Mouse (Mus musculus) monocyte, adult 5-6 weeks (primary cell): ENCODE data around the gene Olfr504. TPM values are rescaled to one million over a fixed set of nuclear protein-coding genes. Genes with fewer than 3 reads are reported as not detected.
"Not testable (repeated sequence)": the region's sequence is repeated elsewhere in the genome, so short reads cannot be mapped to it uniquely, and the experiment has no call there.

Experiments
- ATAC-seq: fragments of 153-309, 156-312 bp; replicated peaks from 2 replicates; pipeline ENCODE4 v1.8.0; 2017; ENCODE audit warnings: mild to moderate bottlenecking; ENCODE audit not compliant: low TSS enrichment, insufficient number of reproducible peaks, severe bottlenecking, poor library complexity, low FRiP score
- total RNA-seq: library from RNA; stranded (forward); fragments of 200-1000, 200-491, 200-594 nt; gene quantifications from 3 replicates; pipeline ENCODE4 v1.2.3, GENCODE M21; 2017

Gene Olfr504
- total RNA-seq, result not detected in 3 replicates

DNA sequence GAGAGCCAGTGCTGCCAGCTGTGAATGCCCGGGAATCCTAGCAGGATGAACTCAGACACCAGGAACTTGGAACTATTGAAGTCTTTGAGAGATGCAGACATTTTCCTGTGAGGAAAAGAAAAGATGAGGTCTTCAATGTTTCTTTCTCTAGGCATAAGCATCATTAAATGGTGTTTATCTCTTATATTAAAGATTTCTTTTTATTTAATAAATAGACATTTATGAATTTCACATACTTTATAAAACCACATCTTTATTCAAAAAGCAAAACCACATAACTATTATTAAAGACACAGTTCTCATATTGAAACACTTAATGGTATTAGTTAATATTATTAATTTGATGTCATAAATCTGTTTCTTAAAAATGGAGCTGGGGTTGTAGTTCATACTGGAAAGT lies at the start of gene Olfr504:
Gene Olfr504 (minus strand): TSS at position 101 of the 400 bp plus-strand sequence.
- ATAC-seq, result no peak

GRCm38 (mm10) chr7:108614110-108614509 lies 48.5 kb upstream of the Olfr504 start:
- no peak for ATAC-seq

GRCm38 (mm10) chr7:108610487-108610886 lies 44.9 kb upstream of the Olfr504 start, which contains the start of gene Olfr506:
Gene Olfr506 (plus strand): TSS chr7:108610787.
- ATAC-seq, result no peak

DNA sequence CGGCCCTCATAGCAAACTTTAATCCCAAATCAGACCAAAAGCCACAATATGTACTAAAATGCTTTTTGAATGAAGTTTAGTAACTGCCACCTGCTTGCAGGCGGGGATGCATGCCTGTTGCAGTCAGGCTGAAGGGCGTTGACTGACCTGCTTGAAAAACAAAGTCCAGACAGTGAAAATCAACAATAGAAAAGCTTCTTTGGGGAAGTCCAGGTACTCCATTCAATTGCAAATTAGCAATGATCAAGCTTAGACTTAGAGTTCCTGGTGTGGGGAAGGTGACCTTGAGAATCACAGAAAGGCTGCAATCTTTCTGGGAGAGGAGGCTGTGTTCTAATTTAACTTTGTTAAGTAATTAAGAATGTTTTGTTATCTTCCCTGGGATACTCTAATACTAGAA lies 36.3 kb upstream of the Olfr504 start:
- ATAC-seq, result not testable (repeated sequence)

DNA sequence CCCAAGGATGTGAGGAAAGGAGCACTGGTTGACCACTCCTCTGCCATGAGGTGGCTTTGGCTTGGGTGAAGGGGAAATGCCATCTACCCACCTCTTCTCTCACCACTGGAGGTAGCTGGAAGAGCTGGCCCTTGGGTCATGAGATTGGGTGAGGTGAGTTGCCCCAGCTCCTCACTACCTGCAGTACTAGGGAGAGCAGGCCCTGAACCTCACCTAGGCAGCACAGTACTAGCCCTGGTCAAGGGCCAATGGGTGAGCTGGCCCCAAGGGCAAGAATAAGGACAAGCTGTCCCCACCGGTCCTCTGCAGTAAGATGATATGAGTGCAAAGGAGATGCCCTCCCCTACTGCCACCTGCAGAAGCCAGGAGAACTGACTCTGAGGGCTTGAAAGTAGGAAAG lies 24.2 kb upstream of the Olfr504 start:
- ATAC-seq, result no peak

- ATAC-seq, result not testable (repeated sequence)
These were observed 21.4 kb downstream of the Olfr504 start, which contains the start of gene Olfr503 for GRCm38 (mm10) chr7:108544227-108544626. Gene Olfr503 (plus strand): TSS chr7:108544527.

DNA sequence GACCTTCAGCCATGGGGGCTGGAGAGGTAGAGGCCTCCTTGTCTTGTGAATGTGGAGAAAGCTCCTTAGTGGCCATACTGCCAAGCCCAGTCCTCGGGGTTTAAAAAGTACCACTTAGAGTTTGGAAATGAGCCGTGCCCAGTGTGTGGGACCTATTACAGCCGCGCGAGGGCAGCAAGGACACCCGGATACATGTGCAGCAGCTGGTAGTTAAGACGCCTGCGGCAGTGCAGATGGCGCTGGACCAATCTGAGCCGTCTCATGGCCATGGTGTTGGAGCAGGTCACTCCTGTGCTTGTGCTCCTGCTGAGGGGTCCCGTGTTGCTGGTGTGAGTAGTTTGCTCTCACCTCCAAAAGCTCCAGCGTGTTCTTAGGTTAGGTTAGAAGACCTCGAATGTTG lies 23.2 kb downstream of the Olfr504 start:
- no peak for ATAC-seq

- no peak for ATAC-seq
These were observed 40.6 kb downstream of the Olfr504 start, which contains the start of gene Olfr502 for GRCm38 (mm10) chr7:108524965-108525364. Gene Olfr502 (minus strand): TSS chr7:108525065.

Other genes with a start within 250 kb of the Olfr504 start
- gene Olfr492, start 242.1 kb downstream of the Olfr504 start, total RNA-seq, result not detected in 3 replicates
- gene Olfr493, start 218.8 kb downstream of the Olfr504 start, total RNA-seq, result not detected in 3 replicates
- gene Olfr494, start 200.5 kb downstream of the Olfr504 start, total RNA-seq, result not detected in 3 replicates
- not detected in 3 replicates for gene Olfr495, start 172.6 kb downstream of the Olfr504 start, total RNA-seq
- not detected in 3 replicates for gene Olfr497, start 145.4 kb downstream of the Olfr504 start, total RNA-seq
- not detected in 3 replicates for gene Olfr498, start 100.5 kb downstream of the Olfr504 start, total RNA-seq
- gene Olfr502, start 40.7 kb downstream of the Olfr504 start, total RNA-seq, result not detected in 3 replicates
- gene Olfr503, start 21.3 kb downstream of the Olfr504 start, total RNA-seq, result not detected in 3 replicates
- not detected in 3 replicates for gene Olfr506, start 45.0 kb upstream of the Olfr504 start, total RNA-seq
- not detected in 3 replicates for gene Olfr507, start 56.0 kb upstream of the Olfr504 start, total RNA-seq
- not detected in 3 replicates for gene Olfr508, start 64.2 kb upstream of the Olfr504 start, total RNA-seq
- gene Olfr509, start 86.1 kb upstream of the Olfr504 start, total RNA-seq, result not detected in 3 replicates
- not detected in 3 replicates for gene Olfr510, start 100.6 kb upstream of the Olfr504 start, total RNA-seq
- 0.96 TPM in 1 of 3 replicates, not detected in the others for gene Olfr512, start 147.5 kb upstream of the Olfr504 start, total RNA-seq
- gene Olfr513, start 185.2 kb upstream of the Olfr504 start, total RNA-seq, result not detected in 3 replicates